Mouse (Mus musculus): ENCODE measurements around the gene Otogl. TPM values are rescaled to one million over a fixed set of nuclear protein-coding genes. Genes with fewer than 3 reads are reported as not detected.
A peak's percentile ranks its signal among the peaks of the same experiment; 100 is the strongest.

Gene Otogl
- polyA plus RNA-seq, 1 experiment from 2014 or later, result 0.05 TPM

DNA sequence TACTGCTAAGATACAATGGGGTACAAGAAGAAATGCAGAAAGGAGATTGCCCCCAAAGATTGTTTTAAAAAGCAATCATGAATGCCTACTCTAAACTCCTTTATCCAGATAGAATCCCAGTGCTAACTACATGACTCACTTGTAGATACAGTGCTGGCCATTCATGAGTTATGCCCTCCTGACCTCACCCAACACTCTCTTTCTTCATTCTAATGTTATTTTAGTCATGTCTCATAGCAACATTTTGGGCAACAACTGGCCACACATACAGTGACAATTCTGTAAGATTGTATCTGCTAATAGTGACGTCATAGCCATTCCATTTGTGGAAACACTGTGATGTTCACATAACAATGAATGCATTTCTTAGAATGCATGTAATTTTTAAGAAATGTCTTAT is 21.6 kb upstream of the Otogl start:
- H3K4me2 ChIP-seq (replicated peaks), result no peak overlapping the region
- no peak for ATAC-seq (replicated peaks)
- H3K27me3 ChIP-seq, result no peaks in the 10 kb centered on the region
- no peaks in the 10 kb centered on the region for H3K36me3 ChIP-seq
- no peak overlapping the region for H3K4me3 ChIP-seq
- WGBS, result 90% methylated on average over 1 of the region's 1 CpGs
- H3K9me3 ChIP-seq, result no peaks in the 10 kb centered on the region
- no peak overlapping the region for H3K9ac ChIP-seq (replicated peaks)
- no peak overlapping the region for H3K27ac ChIP-seq (replicated peaks)
- no peaks in the 10 kb centered on the region for H3K4me1 ChIP-seq

- Histone ChIP-seq H3K4me3 (no peak overlapping the region), H3K4me2 (replicated peaks) (no peak overlapping the region), H3K27ac (replicated peaks) (no peak overlapping the region), H3K4me1 (no peaks in the 10 kb centered on the region), H3K27me3 (no peaks in the 10 kb centered on the region), H3K9ac (replicated peaks) (no peak overlapping the region), H3K9me3 (no peaks in the 10 kb centered on the region), H3K36me3 (no peaks in the 10 kb centered on the region)
- ATAC-seq (replicated peaks), result peak; percentile 43; the same call in 1 of the 2 replicates
- WGBS, result 45% methylated on average over 9 of the region's 10 CpGs
These were observed 20.2 kb upstream of the Otogl start for GRCm38 (mm10) chr10:107931833-107932828.

GRCm38 (mm10) chr10:107930471-107931021 is 18.6 kb upstream of the Otogl start:
- H3K4me1 ChIP-seq, result no peaks in the 10 kb centered on the region
- no peaks in the 10 kb centered on the region for H3K9me3 ChIP-seq
- no peaks in the 10 kb centered on the region for H3K27me3 ChIP-seq
- no peaks in the 10 kb centered on the region for H3K36me3 ChIP-seq
- no peak overlapping the region for H3K4me3 ChIP-seq
- no peak overlapping the region for H3K4me2 ChIP-seq (replicated peaks)
- H3K9ac ChIP-seq (replicated peaks), result no peak overlapping the region
- ATAC-seq (replicated peaks), result no peak
- no peak overlapping the region for H3K27ac ChIP-seq (replicated peaks)
- WGBS, result 75% methylated on average over 7 of the region's 7 CpGs

DNA sequence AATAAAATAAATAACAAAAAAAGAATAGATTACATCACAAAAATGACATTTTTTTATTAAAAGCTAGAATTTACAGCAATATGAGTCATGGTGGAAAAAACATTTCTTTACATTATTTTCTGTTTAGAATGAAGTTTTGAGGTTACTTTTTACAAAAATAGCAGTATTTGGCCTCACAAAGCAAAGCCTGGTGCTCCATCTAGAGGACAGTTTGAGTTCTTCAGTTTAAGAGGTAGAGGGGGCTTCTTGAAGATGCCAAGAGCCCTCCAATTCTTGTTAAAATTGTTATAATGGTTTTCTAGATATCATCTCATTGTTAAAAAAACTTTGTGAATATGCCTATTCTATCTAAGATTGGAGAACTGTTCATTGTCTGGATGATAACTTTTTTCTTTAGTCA is 13.4 kb upstream of the Otogl start:
- H3K4me3 ChIP-seq, result no peak overlapping the region
- H3K27ac ChIP-seq (replicated peaks), result no peak overlapping the region
- no peak overlapping the region for H3K4me2 ChIP-seq (replicated peaks)
- no peak overlapping the region for H3K9ac ChIP-seq (replicated peaks)
- H3K27me3 ChIP-seq, result no peaks in the 10 kb centered on the region
- no peak for ATAC-seq (replicated peaks)
- no peaks in the 10 kb centered on the region for H3K4me1 ChIP-seq
- no peaks in the 10 kb centered on the region for H3K36me3 ChIP-seq
- no peaks in the 10 kb centered on the region for H3K9me3 ChIP-seq

DNA sequence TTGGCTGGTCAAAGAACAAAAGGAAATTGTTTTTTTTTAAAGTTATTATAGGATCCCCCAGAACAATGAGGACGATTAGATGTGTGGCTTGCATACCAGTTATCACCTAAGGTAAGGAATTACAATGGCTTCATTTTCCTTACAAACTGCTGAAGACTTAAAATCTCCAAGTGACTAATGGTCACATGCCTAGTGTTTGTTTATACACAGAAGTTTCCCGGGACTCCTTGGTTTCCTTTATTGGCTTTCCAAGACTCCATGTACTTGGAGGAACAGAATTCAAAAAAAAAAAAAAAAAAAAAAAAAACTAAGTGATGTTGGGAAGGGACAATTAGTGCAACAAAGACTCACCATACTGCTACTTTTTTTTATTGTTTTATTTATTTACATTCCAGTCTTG is 11.9 kb upstream of the Otogl start:
- H3K9ac ChIP-seq (replicated peaks), result no peak overlapping the region
- no peak for ATAC-seq (replicated peaks)
- H3K4me1 ChIP-seq, result no peaks in the 10 kb centered on the region
- WGBS, result 75% methylated on average over 2 of the region's 2 CpGs
- H3K27me3 ChIP-seq, result no peaks in the 10 kb centered on the region
- no peaks in the 10 kb centered on the region for H3K36me3 ChIP-seq
- no peak overlapping the region for H3K4me3 ChIP-seq
- no peak overlapping the region for H3K4me2 ChIP-seq (replicated peaks)
- no peaks in the 10 kb centered on the region for H3K9me3 ChIP-seq
- H3K27ac ChIP-seq (replicated peaks), result no peak overlapping the region

DNA sequence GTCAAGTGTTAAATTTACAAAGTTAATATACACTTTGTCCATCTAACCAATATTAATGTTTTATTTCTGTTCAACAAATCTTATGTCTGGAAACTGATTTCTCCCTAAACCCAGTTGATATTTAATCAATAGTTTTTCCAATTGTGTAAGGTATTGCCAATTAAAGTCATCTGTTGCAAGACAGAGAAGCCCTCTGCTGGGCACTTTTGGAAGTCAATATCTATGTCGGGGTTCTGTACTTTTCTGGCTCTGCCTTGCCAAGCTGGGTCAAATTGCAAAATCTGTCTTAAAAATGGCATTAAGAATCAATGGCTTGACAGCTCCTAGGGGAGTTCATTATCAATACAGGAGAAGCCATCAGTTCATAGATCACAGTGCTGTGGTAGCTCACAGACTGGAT is 10.8 kb upstream of the Otogl start:
- WGBS, result 20% methylated on average over 1 of the region's 1 CpGs
- no peak overlapping the region for H3K4me3 ChIP-seq

DNA sequence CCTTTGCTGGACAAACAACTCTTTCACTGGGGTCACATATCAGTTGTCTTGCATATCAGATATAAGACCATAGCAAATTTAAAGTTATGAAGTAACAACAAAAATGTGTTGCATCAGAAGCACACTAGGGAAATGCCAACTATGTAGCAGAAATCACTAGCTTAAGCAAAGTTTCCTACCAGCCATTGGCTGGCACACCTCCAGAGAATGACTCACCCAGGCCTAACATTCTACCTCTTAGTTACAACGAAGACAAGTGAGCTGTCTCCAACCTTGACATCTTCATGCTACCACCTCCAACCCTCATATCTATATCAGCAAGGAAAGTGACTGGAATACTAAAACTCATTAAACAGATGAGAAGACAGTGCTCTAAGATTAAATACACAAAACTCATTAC is 9.6 kb upstream of the Otogl start:
- Histone ChIP-seq H3K4me3 (no peak overlapping the region), H3K27ac (replicated peaks) (no peak overlapping the region), H3K36me3 (no peaks in the 10 kb centered on the region), H3K9ac (replicated peaks) (no peak overlapping the region), H3K9me3 (no peaks in the 10 kb centered on the region), H3K4me2 (replicated peaks) (no peak overlapping the region), H3K4me1 (no peaks in the 10 kb centered on the region), H3K27me3 (no peaks in the 10 kb centered on the region)
- no peak for ATAC-seq (replicated peaks)
- 64% methylated on average over 1 of the region's 1 CpGs for WGBS

More for the DNA sequence above, 10.8 kb upstream of the Otogl start:
- no peak for ATAC-seq (replicated peaks)
- H3K27me3 ChIP-seq, result no peaks in the 10 kb centered on the region
- no peaks in the 10 kb centered on the region for H3K9me3 ChIP-seq
- H3K36me3 ChIP-seq, result no peaks in the 10 kb centered on the region
- no peaks in the 10 kb centered on the region for H3K4me1 ChIP-seq
- no peak overlapping the region for H3K4me2 ChIP-seq (replicated peaks)
- no peak overlapping the region for H3K27ac ChIP-seq (replicated peaks)
- H3K9ac ChIP-seq (replicated peaks), result no peak overlapping the region

DNA sequence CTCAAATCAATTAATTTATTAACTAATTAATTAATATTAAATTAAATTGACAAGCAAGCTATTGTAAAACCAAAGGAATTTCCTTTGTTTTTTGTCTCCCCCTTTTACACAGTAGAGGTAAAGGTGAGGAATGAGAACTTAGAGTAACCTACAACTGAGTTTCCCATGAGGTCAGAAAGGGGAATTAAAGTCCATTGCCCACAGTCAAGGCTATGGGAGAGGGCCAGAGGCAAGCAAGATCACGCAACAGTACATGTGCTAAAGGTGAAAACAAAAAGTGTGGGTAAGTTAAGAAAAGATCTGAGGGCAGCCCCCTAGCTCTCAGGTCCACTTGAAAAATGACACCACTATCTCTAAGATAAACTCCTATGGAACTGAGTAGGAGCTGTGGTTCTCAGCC is 9.2 kb upstream of the Otogl start:
- WGBS, result 81% methylated on average over 1 of the region's 1 CpGs
- Histone ChIP-seq H3K27me3 (no peaks in the 10 kb centered on the region), H3K4me3 (no peak overlapping the region), H3K4me2 (replicated peaks) (no peak overlapping the region), H3K9me3 (no peaks in the 10 kb centered on the region), H3K27ac (replicated peaks) (no peak overlapping the region), H3K36me3 (no peaks in the 10 kb centered on the region), H3K4me1 (no peaks in the 10 kb centered on the region), H3K9ac (replicated peaks) (no peak overlapping the region)
- ATAC-seq (replicated peaks), result no peak

DNA sequence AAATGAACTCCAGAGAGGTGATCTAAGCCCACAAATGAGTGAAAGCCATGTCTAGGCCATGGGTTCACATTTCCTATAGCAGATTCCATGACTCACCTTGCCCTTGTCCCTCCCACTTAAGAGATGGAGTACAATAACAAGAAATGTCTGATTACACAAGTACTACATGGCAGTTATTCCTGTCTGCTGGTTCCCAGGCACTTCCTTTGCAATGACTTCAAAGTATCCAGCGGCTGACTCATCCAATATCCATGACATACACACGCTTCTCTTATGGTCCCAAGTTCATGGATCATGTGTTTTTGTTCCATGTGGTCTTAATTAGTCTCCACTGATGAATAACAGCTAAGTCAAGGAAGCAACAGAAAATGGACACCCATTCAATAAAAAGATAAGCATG is 1.1 kb upstream of the Otogl start:
- H3K9ac ChIP-seq (replicated peaks), result no peak overlapping the region
- H3K4me3 ChIP-seq, result no peak overlapping the region
- no peaks in the 10 kb centered on the region for H3K27me3 ChIP-seq
- no peak for ATAC-seq (replicated peaks)
- no peaks in the 10 kb centered on the region for H3K4me1 ChIP-seq
- H3K9me3 ChIP-seq, result no peaks in the 10 kb centered on the region
- 91% methylated on average over 2 of the region's 2 CpGs for WGBS
- H3K36me3 ChIP-seq, result no peaks in the 10 kb centered on the region
- no peak overlapping the region for H3K27ac ChIP-seq (replicated peaks)
- H3K4me2 ChIP-seq (replicated peaks), result no peak overlapping the region

DNA sequence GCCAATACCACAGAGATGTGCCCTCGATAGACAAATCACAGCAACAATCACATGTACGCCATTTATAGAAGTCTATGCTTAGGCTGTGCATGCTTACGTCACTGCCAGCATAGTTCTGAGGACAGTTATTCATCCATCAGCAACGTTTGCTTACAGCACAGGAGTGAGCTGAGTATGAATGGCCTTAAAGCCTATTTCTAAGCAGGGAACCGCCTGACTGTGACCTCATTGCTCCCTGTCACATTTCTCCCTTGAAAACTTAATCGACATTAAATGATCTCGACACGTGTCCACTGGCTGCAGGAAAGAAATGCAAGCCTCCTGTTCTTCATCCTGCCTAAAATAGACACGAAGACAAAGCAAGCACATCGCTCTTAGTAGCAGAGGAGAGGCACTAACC is 5.5 kb downstream of the Otogl start:
- no peak overlapping the region for H3K27ac ChIP-seq (replicated peaks)
- 83% methylated on average over 10 of the region's 10 CpGs for WGBS
- no peak for ATAC-seq (replicated peaks)
- H3K4me1 ChIP-seq, result no peaks in the 10 kb centered on the region
- H3K9me3 ChIP-seq, result no peaks in the 10 kb centered on the region
- no peaks in the 10 kb centered on the region for H3K36me3 ChIP-seq
- no peak overlapping the region for H3K9ac ChIP-seq (replicated peaks)
- H3K4me3 ChIP-seq, result no peak overlapping the region
- no peaks in the 10 kb centered on the region for H3K27me3 ChIP-seq
- no peak overlapping the region for H3K4me2 ChIP-seq (replicated peaks)

- H3K4me1 ChIP-seq, result no peaks in the 10 kb centered on the region
- no peak for ATAC-seq (replicated peaks)
- 92% methylated on average over 7 of the region's 7 CpGs for WGBS
- H3K9me3 ChIP-seq, result no peaks in the 10 kb centered on the region
- H3K4me3 ChIP-seq, result no peak overlapping the region
- no peak overlapping the region for H3K9ac ChIP-seq (replicated peaks)
- H3K27me3 ChIP-seq, result no peaks in the 10 kb centered on the region
- H3K4me2 ChIP-seq (replicated peaks), result no peak overlapping the region
- H3K36me3 ChIP-seq, result no peaks in the 10 kb centered on the region
- H3K27ac ChIP-seq (replicated peaks), result no peak overlapping the region
These were observed 6.5 kb downstream of the Otogl start for GRCm38 (mm10) chr10:107905274-107906034.

- no peaks in the 10 kb centered on the region for H3K27me3 ChIP-seq
- no peak for ATAC-seq (replicated peaks)
- no peak overlapping the region for H3K27ac ChIP-seq (replicated peaks)
- no peak overlapping the region for H3K4me3 ChIP-seq
- H3K9ac ChIP-seq (replicated peaks), result no peak overlapping the region
- no peaks in the 10 kb centered on the region for H3K36me3 ChIP-seq
- no peak overlapping the region for H3K4me2 ChIP-seq (replicated peaks)
- 88% methylated on average over 8 of the region's 8 CpGs for WGBS
- no peaks in the 10 kb centered on the region for H3K4me1 ChIP-seq
- no peaks in the 10 kb centered on the region for H3K9me3 ChIP-seq
These were observed 10.0 kb downstream of the Otogl start for GRCm38 (mm10) chr10:107901958-107902357.
